Mouse (Mus musculus) kidney, adult 2 months (tissue): ENCODE results near the gene Slc11a2.
"Not testable (repeated sequence)": the region's sequence is repeated elsewhere in the genome, so short reads cannot be mapped to it uniquely, and the experiment has no call there.

Experiments
- CTCF ChIP-seq: fragments of 200-500 bp; conservative IDR thresholded peaks from 2 replicates; pipeline ENCODE4 v1.5.1; 2011; ENCODE audit warnings: low read depth, mild to moderate bottlenecking, control low read depth, low read length, moderate library complexity, mixed read lengths; ENCODE audit not compliant: insufficient read depth, insufficient read length
- POLR2A ChIP-seq: fragments of 200-500 bp; IDR thresholded peaks from one replicate; pipeline ENCODE4 v1.6.1; 2011; ENCODE audit warnings: low read depth, low read length, control low read depth

GRCm38 (mm10) chr15:100365967-100366366, 58.9 kb downstream of the Slc11a2 start:
- not testable (repeated sequence) for TF ChIP-seq CTCF, POLR2A
